10 mouse cellular contexts compared by ENCODE assay signal in genomic region chr7:83809715-83810114, GRCm38 (mm10). TPM values are rescaled to one million over a fixed set of nuclear protein-coding genes. Genes with fewer than 3 reads are reported as not detected.
DNase-seq lines count a peak whose midpoint lies in the region; ATAC-seq lines count a peak whose summit lies in the region.
"Had no signal": no experiment of that assay in that cellular context is flagged by ENCODE, and none has a peak within 500 bp of the region (broad histone marks: within the 10 kb centered on the region; RNA-seq: fewer than 3 reads in every experiment).

No protein-coding gene starts in this region.

- H3K9ac ChIP-seq in kidney, embryonic 16.5 days (replicated peaks; ENCODE audit: low read length) = no peak overlapping the region; the same call in 1 of the 2 replicates
- no peak overlapping the region for H3K9ac ChIP-seq in liver, embryonic 13.5 days

- no peak for ATAC-seq in kidney, embryonic 16.5 days (ENCODE audit: low FRiP score, low TSS enrichment)
- ATAC-seq in liver, embryonic 13.5 days (ENCODE audit: low read depth) = no peak
- ATAC-seq: activated CD4-positive, CD25-positive, alpha-beta regulatory T cell, adult 4 months had no signal

- peaks cover 47% of the 10 kb centered on the region for H3K4me1 ChIP-seq in kidney, embryonic 16.5 days (ENCODE audit: insufficient read depth, low read length)
- H3K4me1 ChIP-seq in liver, embryonic 13.5 days (replicated peaks) = peaks cover 20% of the 10 kb centered on the region; the same call in 1 of the 2 replicates

- no peaks in the 10 kb centered on the region for H3K27me3 ChIP-seq in kidney, embryonic 16.5 days (ENCODE audit: insufficient read depth, low read length)
- no peaks in the 10 kb centered on the region for H3K27me3 ChIP-seq in liver, embryonic 13.5 days

- no peak overlapping the region; the same call in 1 of the 2 replicates for H3K4me3 ChIP-seq in kidney, embryonic 16.5 days (ENCODE audit: low read length)
- H3K4me3 ChIP-seq in liver, embryonic 13.5 days (replicated peaks) = no peak overlapping the region

- peak overlapping the region; percentile 56 for H3K27ac ChIP-seq in kidney, embryonic 16.5 days (ENCODE audit: low read length)
- no peak overlapping the region for H3K27ac ChIP-seq in liver, embryonic 13.5 days

- no peaks in the 10 kb centered on the region for H3K9me3 ChIP-seq in kidney, embryonic 16.5 days (ENCODE audit: low read length)
- no peaks in the 10 kb centered on the region for H3K9me3 ChIP-seq in liver, embryonic 13.5 days (replicated peaks)

- H3K4me2 ChIP-seq in kidney, embryonic 16.5 days (replicated peaks; ENCODE audit: low read depth, low read length) = peak overlapping the region; percentile 14
- H3K4me2 ChIP-seq in liver, embryonic 13.5 days = peak overlapping the region; percentile 18; the same call in 1 of the 2 replicates

- WGBS in kidney, embryonic 16.5 days = 2% methylated on average over 2 of the region's 3 CpGs
- 5% methylated on average over 3 of the region's 3 CpGs for WGBS in liver, embryonic 13.5 days (ENCODE audit: insufficient replicate concordance)

- no peaks in the 10 kb centered on the region for H3K36me3 ChIP-seq in kidney, embryonic 16.5 days (ENCODE audit: insufficient read depth, low read length)
- no peaks in the 10 kb centered on the region for H3K36me3 ChIP-seq in liver, embryonic 13.5 days

- no peak for DNase-seq in kidney, adult 11 months
- peak; percentile 63 for DNase-seq in MEL-GATA-1-ER (ENCODE audit: extremely low read depth, low read depth)
- peak; percentile 34 for DNase-seq in embryo, embryonic 11 days
- DNase-seq in liver, embryonic 13.5 days = no peak
- no peak for DNase-seq in cerebellum, postnatal 4 days (ENCODE audit: low spot score in 2 of 2)
- DNase-seq in layer of hippocampus, adult 18-20 months (ENCODE audit: low spot score in 2 of 2) = no peak
- DNase-seq in thymus, adult 18-20 months = no peak

RNA-seq across cellular contexts. Expression of gene Cfap161, which starts 15.0 kb away (rescaled TPM):
- polyA plus RNA-seq in kidney, embryonic 16.5 days (2015; fragmentation: Nextera tagmentation; extraction: Ambion mirVana) = 0.11 TPM in 1 of 2 replicates, not detected in the other
- not detected in 2 replicates for polyA plus RNA-seq in liver, embryonic 13.5 days (2015; fragmentation: Nextera tagmentation; extraction: Ambion mirVana)
- total RNA-seq in layer of hippocampus, adult 18-20 months (2021) = 1 to 10 TPM; 1.7 to 2.2 TPM
- total RNA-seq: gastrocnemius, postnatal 4 days had no signal
- polyA plus RNA-seq: activated CD4-positive, CD25-positive, alpha-beta regulatory T cell, adult 4 months had no signal

Comparison
In these comparisons a context has a peak if more than half of its experiments do, and no peak if none do; other contexts are left out.
1. DNase-seq: peak in MEL-GATA-1-ER (single experiment) and embryo, embryonic 11 days (single experiment); none in kidney, adult 11 months (single experiment), liver, embryonic 13.5 days (single experiment), cerebellum, postnatal 4 days (0 of 2), layer of hippocampus, adult 18-20 months (0 of 2) and thymus, adult 18-20 months (0 of 2).